Mouse (Mus musculus) yolk sac, embryonic 10.5 days (tissue): Measurements from ENCODE around the gene Slc1a5.

Source experiments
- DNase-seq: peaks from one replicate; pipeline ENCODE4 v3.0.0-alpha.2; 2017; ENCODE audit warnings: low spot score

Gene Slc1a5

DNA sequence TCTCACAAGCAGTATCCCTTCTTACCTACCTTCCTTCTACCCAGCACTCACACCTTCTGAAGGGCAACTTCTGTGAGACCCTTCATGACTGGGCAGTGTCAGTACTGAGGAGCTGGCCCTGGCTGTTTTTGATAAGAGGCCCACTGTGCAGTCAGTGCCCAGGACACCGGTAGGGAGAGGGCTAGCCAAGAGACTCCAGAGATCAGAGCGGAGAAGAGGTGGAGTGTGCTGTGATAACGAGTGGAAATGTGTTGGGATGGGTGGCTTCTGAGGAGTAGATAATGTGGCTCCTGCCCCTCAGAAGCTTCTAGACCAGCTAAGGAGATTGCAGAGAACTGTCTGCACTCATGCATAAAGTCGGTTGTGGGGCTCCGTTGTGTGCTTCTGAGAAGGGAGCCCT is 38.7 kb downstream of the Slc1a5 start:
- DNase-seq = no peak

- DNase-seq = no peak
These were observed 39.2 kb downstream of the Slc1a5 start for GRCm38 (mm10) chr7:16820271-16820763.

DNA sequence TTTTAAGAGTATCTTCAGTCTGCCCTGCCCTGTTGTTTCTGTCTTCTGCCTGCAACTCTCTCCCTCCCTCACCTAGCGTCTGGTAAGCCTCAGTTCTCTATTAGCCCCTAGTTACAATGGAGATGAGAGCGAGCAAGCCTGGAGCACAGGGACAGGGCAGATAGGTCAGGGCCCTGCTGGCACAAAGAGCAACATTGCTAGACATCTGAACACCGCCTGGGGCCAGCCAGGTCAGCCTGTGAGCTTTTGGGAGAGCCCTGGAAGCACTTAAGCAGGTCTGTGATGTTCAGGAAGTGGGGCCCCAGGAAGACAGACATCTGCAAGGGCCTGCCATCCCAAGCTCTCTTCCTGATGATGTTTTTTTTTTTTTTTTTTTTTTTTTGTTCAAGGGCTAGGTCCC is 40.0 kb downstream of the Slc1a5 start:
- DNase-seq = no peak

DNA sequence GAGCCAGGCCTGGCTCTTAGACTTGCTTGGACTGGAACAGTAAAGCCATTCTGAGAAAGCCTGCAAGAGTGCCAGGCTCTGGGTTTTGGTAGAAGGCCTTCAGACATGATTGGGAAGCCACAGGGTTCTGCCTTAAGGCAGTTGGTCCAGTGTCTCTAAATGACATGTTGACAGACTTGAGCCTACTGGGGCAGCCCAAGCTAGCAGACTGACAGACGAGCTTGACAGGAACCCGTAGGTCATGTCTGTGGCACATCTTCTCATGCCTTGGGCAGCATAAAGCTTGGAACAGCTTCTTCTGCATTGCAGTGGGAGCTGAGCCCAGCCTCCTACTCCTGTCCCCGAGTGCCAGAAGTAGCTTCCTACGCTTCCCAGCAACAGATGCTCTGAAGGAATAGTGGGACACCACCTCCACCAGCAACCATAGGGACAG is 40.5 kb downstream of the Slc1a5 start:
- DNase-seq = no peak

DNA sequence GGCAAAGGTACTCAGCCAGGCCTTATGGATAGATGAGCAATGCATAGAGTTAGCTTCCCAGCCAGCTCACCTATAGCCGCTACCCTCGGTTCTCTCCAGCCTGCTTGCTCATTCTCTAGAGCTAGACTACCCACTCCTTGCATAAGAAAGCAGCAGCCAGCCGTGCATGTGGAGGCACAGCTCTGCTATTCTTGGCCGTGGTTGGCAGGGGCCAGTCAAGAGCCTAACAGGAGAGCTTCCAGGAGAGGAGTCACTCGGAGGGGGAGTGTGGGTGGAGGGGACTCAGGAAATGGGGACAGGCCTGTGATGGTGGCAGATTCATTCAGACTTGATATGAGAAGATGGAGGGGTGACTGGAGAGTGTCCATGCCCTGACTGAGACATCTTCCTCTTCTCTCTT is 42.6 kb downstream of the Slc1a5 start:
- DNase-seq = no peak

DNA sequence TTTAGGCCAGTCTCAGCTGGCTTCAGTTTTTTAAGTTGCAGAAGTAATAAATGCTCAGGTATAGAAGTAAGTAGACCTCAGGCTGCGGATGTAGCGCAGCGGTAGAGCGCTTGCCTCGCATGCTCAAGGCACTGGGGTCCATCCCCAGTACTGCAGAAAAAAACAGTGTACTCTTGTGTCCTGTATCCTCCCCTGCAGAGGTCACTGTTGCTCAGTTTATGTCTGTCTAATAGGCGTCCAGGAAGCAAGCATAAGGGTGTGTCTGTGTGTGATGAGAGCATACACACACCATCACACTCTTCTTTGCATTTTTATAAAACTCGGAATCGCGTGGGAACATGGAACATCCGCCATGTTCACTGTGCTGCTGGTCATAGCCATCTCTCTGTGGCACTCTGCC is 44.6 kb downstream of the Slc1a5 start:
- DNase-seq = no peak

DNA sequence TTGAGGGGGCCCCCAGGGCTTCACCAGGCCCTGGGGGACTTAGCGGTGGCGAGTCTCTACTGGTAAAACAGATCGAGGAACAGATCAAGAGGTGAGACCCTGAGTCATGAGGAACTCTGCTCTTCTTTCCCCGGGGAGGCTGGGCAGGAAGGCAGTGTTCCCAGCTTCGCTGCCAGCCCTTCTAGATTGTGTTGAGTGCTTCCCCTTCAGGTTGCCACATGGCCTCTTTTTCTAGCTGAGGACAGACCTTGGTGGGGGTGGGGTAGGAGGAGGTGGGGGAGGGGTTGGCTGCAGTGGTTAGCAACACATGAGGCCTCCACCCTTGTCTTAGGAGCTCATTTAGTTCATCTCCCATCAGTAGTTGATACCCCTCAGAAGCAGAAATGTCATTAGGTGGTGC is 45.4 kb downstream of the Slc1a5 start:
- no peak for DNase-seq

GRCm38 (mm10) chr7:16827274-16827673 is 46.1 kb downstream of the Slc1a5 start:
- DNase-seq = no peak

GRCm38 (mm10) chr7:16830449-16830848 is 49.3 kb downstream of the Slc1a5 start:
- DNase-seq = no peak

DNA sequence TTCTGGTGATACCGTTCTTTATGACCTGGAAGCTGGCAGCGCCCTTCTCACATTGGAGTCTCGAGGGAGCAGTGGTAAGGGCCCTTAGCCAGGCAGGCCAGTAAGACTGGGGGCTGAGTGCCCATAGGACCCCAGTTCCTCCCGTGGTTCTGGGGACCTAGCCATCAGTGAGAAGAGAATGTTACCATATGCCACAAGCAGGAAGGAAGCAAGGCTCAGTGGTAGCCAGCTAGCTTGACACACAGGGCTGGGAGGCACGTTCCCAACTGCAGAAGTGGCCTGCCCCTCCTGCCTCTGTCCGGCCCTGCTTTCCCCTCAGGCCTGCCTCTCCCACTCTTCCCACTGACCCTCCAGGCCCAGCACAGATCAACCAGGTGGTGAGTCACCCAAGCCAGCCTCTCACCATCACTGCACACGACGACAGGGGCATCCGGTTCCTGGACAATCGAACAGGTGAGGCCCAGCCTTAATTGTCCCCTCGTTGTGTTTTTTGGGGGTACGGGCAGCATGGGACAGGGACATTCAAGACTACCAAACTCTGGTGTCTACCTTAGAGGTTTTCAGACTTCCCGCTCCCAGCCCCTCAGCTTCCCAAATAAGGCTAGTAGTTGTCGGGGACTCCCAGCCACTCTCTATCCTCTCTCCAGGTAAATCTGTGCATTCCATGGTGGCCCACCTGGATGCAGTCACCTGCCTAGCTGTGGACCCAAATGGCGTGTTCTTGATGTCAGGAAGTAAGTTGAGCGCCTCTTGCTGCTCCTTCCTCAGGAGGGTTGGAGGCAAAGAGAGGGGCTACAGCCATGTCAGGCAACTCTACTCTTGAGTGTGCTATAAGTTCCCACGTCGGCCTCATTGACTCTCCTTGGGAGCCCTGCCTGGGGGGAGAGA is 57.0 kb downstream of the Slc1a5 start:
- DNase-seq = no peak

DNA sequence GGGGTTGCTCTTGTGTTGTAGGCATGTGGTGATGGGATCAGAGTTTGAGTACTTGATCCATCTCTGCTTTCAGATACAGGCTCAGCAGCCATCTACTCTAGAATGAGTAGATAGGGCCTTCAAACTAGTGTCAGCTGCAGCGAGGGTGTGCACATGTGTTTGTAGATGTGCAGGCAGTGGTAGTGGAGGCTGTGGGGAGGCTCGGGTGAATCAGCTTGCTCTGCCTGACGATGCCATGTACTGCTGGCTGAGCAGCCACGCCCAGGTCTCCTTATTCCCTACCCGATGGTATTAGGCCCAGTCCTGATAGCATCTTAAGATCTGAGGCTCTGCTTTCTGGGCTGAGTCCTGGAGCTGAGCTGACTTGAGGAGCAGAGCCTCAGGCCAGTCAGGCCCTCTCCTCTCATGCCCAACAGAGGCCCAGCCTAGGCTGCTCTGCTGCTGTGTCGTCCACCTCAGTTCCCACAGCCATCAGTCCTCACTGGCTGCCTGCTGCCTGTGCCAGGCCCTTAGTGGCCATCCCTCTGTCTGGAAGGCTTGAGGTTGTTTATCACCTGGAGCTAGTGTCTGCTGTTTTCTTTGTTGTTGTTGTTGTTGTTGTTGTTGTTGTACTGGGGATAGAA is 57.8 kb downstream of the Slc1a5 start:
- no peak for DNase-seq

DNA sequence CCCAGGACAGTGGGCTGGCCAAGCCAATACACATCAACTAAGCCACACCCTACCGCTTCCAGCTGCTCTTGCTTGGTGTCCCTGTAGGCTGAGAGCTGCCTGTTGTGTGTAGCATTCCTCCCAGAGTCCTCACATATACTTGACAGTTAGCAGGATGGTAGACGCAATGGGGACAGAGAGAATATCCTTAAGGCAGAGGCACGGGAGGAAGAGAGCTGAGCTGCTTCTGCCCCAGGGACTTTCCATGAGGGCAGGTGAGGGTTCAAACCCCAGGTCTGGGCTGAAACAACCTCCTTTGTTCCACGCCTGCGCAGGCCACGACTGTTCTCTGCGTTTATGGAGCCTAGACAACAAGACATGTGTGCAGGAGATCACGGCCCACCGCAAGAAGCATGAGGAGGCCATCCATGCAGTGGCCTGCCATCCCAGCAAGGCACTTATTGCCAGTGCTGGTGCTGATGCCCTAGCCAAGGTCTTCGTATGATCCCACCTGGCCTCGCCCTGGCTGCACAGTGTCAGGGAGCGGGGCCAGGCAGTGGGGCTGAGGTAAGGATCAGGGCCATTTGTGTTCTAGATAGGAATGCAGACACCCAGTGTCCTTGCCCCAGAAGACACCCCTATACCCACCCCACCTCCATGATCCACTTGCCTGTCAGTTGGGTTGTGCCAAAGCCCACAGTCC is 58.4 kb downstream of the Slc1a5 start:
- no peak for DNase-seq

DNA sequence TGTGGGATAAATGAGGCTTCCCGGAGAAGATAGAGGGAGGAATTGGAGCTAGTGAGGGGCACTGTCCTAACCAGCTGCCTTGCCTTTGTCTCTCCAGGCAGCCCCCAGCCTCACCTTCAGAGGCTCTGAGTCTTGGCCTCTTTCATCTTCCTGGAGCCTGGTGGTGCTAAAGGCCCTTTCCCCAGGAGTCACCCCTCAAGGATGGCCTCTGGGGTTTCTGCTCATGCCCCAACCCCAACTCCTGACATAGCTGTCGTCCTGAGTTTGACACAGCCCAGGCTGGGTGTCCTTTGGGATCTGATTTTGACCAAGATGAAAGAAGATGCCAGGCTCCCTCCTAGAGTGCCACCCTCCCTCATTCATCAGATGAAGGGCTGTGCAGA is 59.0 kb downstream of the Slc1a5 start:
- no peak for DNase-seq

DNA sequence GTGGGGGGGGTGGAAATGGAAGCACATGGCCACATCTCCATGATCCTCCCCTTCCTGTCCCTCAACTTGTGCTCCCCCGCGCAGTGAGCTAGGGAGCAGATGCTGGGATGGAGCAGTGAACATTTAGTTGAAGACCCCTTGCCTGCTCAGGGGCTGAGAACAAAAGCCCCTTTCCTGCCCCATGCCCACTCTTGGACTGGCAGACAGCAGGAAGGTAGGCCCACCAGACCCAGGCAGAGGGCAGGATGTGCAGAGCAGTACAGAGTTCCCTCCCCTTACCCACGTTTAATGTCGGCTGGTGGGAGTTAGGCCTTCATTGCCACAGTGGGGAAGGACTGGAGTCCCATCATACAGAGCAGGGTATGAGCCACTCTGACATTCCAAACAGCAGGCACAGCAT is 59.9 kb downstream of the Slc1a5 start:
- no peak for DNase-seq

DNA sequence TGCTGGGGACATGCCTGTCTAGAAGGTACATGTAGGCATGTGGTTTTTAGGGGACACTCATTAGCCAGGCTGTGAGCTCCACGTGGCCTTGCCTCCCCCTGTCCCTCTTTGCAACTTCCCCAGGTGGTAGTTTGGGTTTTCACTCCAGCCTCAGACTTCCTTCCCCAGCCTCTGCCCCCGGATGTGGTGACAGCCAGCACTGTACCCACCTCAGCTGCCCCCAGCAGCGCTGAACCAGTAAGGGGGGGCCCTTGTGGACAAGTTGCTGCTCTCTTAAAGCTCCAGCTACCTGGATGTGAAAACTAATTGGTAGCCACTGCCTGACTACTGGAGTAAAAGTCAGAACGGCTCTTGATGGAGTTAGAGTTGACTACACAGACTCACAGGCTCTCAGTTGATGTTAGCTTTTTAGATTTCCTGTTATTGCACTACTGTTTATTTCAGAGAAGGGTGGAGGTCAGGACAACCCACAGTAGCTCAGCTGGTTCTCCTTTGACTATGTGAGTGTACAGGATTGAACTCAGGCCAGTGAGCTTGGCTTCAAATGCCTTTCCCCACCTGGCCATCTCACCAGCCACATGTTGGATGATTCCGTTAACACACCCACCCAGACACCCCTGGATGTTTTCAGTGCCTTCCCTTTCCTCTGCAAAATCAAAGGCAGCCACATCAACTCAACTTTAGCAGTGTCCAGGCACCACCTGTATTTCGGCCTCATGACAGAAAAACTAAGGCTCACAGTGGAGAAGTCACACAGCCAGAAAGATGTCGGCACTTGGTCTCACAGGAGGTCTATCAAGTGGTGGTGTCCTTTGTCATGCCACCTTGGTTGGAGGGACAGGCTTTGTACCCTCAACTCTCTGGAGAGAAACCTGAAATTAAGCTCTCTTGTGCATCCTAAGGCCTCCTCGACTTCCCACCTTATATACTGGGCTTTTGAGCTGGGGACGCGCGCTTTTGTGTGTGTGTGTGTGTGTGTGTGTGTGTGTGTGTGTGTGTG is 60.7 kb downstream of the Slc1a5 start:
- no peak for DNase-seq

DNA sequence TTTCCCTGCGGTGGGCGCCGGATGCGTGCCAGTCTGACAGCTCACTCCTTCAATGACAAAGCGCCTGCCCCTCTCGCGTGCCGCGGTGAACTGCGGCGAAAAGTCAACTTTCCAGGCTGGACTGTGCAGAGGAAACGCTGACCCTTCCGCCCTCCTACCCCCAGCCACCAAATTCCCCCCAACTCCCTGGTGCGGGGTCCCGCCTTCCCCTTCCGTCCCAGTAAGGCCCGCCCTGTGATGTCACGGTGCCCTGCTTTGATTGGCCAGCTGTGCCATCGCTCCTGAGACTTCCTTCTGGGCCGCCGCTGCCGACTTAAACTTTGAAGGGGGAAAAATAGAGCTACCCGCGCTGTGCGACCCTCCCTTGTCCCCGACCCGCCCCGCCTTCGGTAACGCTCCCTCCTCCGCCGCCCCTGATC is 61.5 kb downstream of the Slc1a5 start, which contains the start of gene Prkd2:
Prkd2 (plus strand) TSS at position 258 of the 419 bp plus-strand sequence.
- peak; percentile 90 for DNase-seq

DNA sequence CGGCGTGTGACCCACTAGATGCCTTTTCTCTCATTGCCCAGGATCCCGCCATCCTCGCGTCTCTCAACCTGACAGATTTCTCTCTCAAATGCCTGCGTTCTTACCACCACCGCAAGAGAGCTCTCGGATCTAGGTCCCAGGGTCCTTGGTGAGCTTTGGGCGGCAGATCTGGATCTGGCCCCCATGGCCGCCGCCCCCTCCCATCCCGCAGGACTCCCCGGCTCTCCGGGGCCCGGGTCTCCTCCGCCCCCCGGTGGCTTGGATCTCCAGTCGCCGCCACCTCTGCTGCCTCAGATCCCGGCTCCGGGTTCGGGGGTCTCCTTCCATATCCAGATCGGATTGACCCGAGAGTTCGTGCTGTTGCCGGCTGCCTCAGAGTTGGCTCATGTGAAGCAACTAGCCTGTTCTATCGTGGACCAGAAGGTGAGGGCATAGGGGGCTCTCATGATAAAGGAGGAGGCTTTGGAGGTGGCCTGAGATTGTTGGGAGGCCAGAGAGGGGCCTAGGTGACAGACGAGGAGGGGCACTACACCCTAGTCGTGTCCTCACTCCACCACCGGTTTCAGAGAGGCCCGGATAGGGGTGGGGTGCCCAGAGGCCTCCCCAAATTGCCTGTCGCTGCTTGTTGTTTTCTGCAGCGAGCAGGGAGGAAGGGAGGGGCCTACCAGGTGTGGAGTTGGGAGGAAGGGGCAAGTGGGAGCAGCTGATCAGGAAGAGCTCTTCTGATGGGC is 62.5 kb downstream of the Slc1a5 start:
- no peak for DNase-seq

DNA sequence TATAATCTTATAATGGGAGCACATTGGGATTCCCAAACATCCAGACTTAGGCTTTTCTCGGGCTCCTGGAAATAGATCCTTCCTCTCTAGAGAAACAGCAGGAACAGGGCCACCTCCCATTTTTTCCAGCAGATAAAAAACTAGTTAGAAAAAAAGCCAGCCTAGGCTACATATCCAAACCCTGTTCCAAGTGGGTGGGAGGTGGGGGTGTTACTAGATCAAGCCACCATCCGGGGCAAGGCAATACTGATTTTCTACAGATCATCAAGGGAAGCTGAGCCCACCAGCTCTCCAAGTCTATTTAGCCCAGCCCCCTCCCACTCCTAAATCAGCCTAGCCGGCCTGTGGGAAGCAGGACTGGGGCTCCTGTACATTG is 63.5 kb downstream of the Slc1a5 start:
- DNase-seq = no peak

- DNase-seq = no peak
These were observed 64.1 kb downstream of the Slc1a5 start for GRCm38 (mm10) chr7:16845072-16845819.

GRCm38 (mm10) chr7:16845820-16846167 is 64.7 kb downstream of the Slc1a5 start:
- no peak for DNase-seq
